Mouse (Mus musculus) cerebellum, adult 9-11 months (tissue): ENCODE measurements around the gene Dnajb2.

Experiments used
- DNase-seq: peaks from one replicate; pipeline ENCODE4 v3.0.0; 2022

Dnajb2 gene

DNA sequence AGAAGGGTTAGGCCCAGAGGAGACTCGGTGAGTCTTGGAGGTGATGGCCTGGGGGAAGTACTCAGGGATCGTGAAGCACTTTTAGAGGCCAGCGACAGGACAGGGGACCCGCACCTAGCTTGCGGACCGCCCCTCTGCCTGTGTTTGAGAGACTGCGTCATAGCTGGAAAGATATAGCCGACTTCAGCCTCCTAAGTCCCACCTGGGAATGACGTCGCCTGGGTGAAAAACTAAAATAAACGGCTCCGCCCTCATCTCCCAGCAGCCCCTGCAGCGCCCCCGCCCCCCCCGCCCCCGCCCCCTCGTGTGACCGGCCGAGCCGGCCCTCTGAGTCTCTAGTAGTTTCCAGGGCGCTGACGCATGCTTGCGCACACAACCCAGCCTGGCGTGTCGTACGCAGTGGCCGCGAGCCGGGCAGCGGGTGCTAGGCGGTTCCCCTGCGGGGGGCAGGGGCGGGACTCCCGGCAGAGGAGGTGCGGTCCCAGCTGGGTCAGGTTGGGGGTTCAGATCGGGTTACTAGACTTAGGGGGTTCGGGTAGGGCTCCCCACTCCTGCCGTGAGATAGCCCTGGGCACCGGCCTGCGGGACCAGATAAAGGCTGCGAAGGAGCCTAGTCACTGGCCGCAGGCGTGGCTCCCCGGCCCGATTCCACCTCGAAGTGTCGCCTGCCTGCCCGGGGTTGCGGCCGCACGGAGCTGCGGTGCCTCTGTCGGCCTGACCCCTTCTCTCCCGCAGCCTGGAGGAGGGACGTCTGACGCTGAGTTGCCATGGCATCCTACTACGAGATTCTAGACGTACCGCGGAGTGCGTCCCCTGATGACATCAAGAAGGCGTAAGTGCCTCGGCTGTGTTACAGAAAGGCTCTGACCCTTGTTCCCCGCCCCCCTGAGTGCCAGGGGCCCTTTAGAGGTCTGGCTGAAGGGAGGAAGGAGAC is at the start of gene Dnajb2:
TSS of gene Dnajb2 (plus strand) at position 290 of the 934 bp plus-strand sequence.
- DNase-seq = peak; percentile 93

DNA sequence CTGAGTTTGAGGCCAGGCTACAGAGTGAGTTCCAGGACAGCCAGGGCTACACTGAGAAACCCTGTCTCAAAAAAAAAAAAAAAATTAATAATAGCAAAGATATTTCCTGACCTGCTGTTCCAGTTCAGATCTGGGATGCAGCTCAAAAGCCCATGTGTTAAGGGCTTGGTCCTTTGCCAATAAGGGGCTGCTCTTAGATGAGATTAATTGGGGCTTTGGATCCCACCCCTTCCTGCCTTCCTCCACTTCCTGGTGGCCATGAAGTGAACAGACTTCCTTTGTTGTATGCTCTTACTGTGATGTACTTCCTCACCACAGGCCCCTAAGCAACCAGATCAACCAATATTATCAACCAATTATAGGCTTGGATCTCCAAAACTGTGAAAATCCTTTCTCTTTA is 49.1 kb upstream of the Dnajb2 start:
- DNase-seq = no peak

DNA sequence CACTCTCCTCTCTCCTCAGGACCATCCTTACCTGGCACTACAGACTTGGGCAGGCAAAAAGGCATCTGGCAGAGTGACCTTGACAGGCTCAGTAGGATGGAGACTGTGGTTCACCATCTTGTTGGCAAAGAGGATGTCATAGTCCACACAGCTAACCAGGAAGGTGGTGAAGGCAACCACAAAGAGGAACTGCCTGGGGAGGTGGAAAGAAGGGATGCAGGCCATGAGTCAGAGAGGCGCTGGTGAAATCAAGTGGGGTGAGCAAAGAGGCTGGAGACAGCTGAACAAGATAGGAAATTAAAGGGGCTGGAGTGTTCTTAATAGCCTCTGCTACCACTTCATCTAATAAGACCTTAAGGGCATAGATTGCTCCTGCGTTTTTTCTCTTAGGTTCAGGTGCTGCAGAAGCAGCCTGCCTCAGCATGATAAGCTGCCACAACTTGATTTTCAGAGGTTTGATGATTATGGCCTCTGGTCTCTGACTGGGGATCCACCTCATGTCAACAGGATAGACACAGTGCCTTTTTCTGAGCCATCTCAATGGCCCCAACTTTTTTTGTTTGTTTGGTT is 48.2 kb upstream of the Dnajb2 start:
- no peak for DNase-seq

DNA sequence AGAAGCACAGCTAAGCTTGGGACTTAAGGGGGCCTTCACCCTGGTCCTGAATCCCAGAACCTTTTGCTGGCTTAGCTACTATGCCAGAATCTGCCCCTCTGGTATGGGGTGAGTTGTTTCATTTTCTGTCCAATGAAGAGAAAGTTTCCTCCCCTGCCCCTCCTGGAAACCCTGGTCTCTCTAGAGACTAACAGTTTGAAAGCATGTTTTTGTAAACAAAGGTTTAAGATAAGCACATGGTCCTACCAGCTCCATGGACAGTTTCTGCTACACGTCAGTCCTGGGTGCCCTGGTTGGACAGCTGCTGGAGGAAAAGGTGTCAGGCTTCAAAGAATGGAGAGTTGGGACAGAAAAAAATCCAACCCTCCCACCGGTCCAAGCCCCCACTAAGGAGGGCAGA is 45.6 kb upstream of the Dnajb2 start:
- DNase-seq = no peak

DNA sequence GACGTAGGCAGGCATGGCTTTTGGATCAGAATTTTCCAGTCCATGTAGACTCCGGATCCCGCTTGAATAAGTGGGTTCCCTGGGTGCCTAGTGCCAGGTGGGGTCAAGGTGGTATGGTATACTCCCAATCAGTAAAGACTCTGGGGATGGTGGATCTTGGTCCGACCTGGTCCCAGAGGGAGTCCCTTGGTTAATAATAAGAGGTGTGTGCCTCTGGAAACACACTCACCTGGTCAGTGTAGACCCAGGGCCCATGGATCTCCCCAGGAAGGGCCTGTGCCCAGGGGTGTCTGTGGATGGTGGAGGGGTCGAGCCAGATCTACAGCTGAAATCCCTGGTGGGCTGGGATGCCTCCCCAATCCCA is 45.0 kb upstream of the Dnajb2 start:
- DNase-seq = no peak

DNA sequence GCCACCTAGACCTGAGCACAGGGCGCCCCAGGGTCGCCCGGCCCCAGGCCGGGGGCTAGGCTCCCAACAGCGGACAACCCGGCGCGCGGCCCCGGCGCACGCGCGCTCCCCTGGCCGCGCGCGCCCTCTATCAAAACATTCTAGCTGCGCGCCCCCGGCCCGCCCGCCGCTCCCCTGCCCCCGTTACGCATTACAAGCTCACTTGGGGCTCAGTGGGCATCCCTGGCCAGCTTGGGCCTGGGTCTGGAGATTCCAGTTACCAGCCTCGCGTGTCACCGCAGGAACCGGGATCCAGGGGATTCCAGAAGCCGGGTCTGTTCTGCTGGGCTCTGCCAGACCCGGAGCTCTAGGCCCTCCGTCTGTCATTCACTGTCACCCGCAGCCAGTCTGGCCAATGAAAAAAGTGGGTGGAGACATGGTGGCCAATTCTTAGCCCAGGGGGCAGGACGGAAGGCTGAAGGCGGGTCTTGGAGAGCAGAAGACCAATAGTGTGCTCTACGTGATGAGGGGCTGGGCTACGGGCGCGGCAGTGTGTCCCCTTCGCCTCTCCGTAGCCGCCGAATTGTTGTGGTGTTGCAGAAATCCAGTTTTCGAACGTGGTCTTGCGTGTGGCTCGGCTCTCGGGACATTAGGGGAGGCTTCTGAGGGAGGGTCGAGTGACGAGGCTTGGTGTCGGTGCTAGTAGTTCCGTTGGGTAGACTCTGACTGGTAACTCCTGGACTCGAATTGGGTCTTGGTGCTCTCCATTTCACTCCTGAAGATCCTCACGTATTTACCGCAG is 44.4 kb upstream of the Dnajb2 start, which contains the start of the genes Ankzf1 and Atg9a:
TSS of gene Ankzf1 (plus strand) at position 530 of the 781 bp plus-strand sequence.
TSS of gene Atg9a (minus strand) at position 575 of the 781 bp plus-strand sequence.
- DNase-seq = peak; percentile 99

DNA sequence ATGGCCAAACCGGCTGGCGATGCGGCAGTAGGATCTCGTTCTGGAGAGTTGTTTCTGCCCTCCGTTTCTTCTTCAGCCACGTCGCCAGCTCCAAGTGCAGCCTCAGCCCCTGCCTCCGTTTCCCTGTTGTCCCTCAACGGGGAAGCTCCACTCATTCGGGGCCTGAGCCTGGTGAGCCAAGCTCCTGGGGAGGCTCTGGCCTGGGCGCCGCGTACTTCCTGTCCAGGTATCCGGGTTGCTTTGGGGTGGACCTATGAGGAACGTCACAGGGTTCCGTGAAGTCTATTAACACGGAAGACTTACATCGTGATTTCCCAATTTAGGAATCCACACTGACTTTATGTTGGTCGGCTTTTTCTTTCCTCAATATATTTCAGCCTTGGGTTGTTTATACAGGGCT is 43.8 kb upstream of the Dnajb2 start:
- peak; percentile 59 for DNase-seq

DNA sequence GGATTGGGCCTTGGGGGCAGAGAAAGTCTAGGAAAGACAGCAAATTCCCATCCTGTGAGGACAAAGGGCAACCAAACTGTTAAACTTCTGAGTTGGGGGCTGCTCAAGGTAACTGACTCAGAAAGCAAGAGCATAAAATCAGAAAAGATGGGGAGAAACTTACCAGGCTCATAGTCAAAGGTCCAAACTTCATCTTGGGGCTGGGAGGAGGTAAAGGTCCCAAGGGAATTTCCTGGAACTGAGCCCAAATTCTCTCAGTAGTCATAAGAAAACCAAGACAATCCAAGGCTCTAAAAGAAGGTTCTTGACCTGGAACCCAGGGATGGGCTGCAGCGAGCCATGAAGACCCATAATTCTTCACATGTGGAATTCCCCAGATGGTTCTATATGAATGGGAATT is 35.0 kb upstream of the Dnajb2 start:
- no peak for DNase-seq

DNA sequence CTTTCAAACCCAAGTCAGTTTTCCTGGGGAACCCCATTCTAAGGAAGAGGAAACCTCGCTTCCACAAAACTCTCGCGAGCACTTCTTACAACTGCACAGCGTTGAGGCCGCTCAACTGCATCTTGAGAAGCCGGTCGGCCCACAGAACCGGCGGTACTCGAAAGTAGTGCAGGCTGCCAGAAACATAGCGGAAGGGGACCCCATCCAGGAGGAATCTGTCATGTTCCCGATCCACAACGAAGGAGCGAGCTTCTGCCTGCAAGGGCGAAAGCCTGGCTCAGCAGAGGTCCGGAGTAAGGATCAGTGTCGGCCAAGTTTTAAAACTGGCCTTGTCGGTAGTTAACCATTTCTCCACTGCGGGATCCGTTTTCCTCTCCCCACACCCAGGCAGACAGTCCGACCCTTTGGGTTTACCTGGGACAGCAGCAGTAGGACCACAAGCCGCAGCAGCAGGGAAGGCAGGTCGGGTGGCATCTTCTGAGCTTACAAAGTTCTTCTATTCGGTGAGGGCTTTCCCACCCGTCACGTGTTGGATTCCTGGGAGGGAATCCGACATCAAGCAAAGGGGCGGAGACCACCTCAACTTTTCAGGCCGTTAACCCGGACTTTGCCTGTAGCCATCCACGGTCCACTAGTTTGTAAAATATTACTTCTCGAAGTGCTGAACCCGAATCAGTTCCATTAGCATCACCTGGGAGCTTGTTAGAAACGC is 27.1 kb upstream of the Dnajb2 start:
- no peak for DNase-seq

DNA sequence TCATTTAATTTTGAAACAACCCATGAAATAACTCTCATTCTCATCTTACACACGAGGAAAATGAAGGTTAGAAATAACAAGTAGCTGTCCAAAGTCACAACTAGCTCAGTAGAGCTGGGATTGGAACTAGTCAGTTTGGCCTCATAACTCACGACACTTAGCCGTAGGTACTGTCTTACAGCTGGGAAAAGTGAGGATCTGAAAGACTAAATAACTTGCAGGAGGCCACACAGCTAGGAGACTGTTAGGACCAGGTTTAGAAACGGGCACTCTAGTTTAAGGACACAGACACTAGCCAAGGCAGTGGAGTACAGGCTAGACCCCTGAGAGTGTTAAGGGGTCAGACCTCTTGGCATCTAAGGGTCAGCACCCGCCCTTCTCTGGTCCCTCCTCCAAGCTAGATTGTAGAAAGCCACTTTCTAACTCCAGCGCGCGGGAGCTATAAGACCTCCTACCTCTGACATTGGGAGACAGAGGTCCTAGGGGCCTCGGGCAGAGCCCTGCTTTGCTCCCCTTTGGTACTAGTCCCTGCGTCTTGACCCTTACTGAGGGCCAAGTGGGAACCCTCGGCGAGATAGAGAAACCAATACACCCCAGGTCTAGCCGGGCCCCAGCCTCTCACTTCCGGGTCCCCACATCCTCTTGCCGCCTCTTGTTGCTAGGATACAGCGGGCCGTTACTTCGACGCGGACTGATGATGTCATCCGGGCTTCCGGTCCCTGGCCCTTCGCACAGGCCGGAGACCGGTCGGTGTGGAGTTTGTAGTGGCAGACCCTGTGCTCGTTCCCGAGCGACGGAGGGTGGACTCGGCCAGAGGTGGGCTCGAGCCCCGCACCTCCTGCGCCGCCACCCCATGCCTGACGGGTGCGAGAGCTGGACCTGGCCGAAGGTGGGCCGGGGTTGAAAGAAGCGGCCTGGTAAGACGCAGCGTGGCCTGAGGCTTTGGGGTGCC is 25.8 kb upstream of the Dnajb2 start, which contains the start of the genes Glb1l and Stk16:
TSS of gene Glb1l (minus strand) at position 678 of the 952 bp plus-strand sequence.
TSS of gene Stk16 (plus strand) at position 703 of the 952 bp plus-strand sequence.
- DNase-seq = peak; percentile 95

DNA sequence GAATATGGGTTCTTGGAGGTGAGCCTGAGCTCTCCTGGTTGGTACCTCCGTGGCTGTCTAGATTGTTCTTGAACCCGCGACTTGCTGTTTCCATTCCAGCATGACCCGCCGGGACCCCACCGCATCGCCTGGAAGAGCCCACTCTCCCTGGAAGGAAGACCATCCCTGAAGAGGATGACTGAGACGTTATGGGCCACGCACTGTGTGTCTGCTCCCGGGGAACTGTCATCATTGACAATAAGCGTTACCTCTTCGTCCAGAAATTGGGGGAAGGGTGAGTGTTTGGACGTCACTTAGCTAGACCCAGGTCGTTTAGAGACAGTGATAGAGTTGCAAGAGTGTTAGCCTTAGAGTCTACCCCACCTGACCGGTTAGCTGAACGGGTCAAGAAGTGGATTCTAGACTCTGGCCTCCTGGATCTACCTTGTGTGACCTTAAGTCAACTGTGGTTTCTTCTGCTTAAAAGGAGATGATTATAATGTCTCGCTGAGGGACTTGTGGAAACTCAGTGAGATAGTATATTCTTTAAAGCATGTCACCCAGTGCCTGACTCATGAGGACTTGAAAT is 25.0 kb upstream of the Dnajb2 start:
- no peak for DNase-seq

DNA sequence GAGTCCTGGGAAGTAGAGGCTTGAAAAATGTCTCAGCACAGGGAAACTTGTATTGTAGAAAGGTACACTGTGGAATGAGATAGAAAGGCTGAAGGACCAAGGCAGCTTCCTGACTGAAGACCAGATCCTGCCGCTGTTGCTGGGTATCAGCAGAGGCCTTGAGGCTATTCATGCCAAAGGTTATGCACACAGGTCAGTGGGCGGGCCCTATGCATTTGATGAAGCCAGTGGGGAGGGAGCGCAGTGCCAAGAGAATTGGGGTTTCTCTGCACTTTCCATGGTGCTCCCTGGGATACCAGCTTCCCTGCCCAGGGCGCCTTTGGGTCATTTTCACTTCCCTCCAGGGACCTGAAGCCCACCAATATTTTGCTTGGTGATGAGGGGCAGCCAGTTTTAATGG is 23.7 kb upstream of the Dnajb2 start:
- no peak for DNase-seq

DNA sequence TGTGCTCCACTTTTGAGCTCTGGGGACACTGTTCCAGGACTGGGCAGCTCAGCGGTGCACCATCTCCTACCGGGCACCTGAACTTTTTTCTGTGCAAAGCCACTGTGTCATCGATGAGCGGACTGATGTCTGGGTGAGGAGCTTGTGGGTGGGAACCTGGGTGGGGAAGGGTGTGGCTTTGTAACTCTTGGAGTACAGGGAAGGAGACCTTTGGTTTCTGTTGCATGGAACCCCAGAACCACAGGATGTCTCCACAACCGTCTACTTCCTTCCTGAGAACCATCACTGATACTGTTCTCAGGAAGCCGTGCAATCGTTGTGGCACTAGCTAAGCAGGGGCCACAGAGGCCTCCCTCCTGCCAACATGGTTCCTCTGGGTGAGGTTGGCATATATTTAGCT is 23.1 kb upstream of the Dnajb2 start:
- no peak for DNase-seq

DNA sequence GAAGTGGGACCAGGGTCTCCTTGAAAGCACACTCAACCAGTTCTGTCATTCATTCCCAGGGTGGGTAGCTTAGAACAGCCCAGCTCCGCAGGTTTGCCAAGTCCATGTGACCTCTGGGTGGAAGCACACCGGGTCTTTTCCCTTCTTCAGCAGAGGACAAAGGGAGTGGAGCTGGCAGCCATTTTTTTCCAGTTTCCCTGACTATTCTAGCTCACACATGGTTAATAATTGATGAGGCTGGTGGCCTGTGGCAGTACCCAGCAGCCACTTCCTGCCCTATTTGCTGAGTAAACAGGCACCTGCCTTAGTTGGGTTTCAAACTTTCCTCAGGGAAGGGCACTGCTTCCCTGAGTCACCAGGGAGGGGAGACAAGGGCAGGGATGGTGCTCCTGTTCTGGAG is 21.8 kb upstream of the Dnajb2 start:
- DNase-seq = no peak

DNA sequence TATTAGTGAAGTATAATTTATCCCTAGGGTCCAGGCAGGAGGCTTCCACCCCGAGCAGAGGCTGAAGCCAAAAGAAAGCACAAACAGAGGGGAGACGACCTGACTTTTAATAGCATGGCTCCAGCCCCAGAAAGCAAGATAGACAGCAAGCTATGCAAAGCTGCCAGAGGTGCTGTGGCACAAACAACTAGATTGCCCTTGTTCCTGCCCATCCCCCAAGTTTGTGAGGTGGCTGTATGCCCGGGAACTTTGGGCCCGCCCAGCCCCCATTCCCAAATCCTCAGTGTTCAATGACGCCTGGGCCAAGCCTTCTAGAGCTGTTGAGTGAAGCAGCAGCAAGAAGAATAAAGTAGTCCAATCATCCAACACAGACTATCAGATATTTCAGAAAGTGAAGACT is 21.3 kb upstream of the Dnajb2 start:
- peak; percentile 67 for DNase-seq

DNA sequence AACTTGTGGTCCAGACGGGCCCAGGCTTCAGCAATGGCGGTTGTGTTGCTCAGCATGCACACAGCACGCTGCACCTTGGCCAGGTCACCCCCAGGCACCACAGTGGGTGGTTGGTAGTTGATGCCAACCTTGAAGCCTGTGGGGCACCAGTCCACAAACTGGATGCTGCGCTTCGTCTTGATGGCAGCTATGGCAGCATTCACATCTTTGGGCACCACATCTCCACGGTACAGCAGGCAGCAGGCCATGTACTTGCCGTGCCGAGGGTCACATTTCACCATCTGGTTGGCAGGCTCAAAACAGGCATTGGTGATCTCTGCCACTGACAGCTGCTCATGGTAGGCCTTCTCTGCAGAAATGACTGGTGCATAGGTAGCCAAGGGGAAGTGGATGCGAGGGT is 20.4 kb upstream of the Dnajb2 start:
- DNase-seq = peak; percentile 52

DNA sequence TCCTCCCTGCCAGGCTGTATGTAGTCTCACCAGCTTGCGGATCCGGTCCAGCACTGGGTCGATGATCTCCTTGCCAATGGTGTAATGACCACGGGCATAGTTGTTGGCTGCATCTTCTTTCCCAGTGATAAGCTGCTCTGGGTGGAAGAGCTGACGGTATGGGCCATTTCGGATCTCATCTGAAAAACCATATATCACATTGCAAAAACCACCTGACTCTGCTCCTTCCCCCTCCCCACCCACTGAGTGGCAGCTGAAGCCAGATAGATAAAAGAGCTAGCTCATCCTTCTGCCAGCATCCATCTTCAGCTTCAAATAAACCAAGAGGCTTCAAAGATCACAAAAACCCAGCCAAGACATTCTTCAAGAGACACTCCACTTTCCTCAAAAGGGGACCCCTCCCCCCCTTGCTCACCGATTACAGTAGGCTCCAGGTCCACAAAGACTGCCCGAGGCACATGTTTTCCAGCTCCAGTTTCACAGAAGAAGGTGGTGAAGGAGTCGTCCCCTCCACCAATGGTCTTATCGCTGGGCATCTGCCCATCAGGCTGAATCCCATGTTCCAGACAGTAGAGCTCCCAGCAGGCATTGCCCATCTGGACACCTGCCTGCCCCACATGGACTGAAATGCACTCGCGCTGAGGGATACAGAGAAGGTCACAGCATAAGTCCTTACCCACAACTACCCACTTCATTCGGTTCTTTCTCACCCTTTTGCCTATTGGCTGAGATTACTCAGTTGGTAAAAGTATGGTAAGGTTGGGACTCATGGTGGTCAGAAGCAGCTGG is 19.2 kb upstream of the Dnajb2 start:
- DNase-seq = peak; percentile 77

DNA sequence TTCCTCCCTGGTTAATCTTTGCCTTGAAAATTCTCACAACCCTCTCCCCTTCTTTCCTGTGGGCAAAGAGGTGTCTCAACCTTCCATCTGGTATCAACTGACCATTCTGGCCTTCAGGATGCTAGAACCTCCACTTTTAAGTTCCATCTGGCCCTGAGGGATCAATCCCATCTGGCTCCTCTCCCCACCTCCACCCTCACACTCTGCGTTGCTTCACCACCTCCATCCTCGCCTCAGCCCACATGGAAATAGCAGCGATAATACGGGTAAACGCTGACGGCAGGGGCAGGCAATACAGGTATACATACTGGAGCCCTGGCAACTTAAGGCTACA is 18.3 kb upstream of the Dnajb2 start:
- no peak for DNase-seq

DNA sequence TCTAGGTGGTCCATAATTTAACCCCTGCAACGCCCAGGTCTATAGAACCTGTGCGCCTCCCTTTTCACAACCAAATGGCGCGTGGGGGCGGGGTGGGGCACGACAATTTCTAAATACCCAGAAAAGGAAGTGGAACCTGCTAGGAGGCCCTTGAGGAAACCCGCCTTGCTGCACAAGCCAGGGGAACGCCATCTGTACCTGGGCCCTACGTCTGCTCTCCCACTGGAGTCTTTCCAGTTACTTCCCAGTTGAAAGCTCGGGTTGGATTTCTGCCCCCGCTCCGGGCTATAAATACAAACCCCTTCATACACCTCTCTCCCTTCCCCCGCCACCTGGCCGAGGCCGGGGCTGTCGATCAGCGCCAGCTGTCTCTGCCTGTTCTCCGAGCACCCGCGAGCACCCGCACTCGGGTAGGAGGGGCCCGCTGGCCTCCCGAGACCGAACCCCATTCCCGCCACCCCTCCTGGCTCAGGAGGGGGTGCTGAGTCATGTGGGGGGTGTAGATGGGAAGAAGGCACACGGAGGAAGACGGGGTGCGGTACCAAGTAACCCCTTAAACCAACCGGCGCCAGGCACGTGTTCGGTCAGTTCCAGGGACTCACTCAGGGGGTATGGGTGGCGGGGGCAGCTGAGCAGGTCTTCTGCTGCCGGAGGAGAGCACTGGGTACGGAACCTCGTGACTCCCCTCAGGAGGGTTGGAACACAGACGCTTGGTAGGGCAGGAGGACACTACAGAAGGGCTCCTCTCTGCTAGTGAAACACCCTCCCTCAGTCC is 17.8 kb upstream of the Dnajb2 start:
- peak; percentile 97 for DNase-seq

DNA sequence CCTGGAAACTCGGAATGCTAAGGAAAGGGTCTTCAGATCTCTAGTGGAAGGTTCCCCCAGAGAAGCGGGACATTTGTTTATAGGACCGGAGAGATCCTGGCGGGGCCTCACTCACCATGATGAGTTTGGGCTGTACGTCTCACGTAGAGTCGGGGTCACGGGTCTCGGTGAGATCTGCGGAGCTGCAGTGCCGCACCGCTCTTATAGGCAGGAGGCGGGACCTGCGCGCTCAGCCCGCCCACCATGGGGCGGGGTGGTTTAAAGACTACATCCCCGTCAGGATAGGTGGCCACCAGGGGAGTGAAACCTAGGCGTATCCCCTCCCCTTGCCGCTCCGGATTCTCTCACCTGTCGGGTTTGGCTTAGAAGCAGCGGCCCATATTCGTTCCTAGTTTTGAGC is 17.1 kb upstream of the Dnajb2 start:
- peak; percentile 97 for DNase-seq
